ENCODE assay signal across 16 mouse cellular contexts in the genomic region with DNA sequence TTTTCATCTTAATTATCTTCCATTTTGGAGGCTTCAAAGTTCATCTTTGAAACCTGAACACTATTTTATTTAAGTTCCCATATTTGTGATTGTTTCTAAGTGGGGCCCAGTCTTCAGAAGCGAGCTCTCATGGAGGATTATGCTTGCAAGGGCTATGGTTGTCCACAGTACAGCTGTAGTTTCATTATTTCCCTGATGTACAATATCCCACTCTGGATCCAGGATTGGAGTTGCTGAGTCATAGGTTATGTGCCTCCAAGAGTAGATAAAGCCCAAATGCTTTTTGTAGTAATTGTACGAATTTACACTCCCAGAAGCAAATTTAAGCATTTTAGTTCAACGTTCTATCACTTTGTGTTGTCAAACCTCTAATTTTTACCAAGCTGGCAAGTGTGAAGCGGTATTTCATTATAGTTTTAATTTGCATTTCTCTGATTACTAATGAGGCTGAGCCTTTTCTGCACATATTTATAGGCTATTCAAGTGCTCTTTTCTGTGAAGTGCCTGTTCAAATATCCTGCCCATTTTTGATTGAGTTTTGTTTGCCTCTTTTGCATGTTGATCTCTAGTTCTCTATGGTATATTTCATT.
"Had no signal": no experiment of that assay in that cellular context is flagged by ENCODE, and none has a peak within 500 bp of the region (broad histone marks: within the 10 kb centered on the region; RNA-seq: fewer than 3 reads in every experiment).

No protein-coding gene starts in this region.

- H3K36me3 ChIP-seq: limb, embryonic 12.5 days; liver, embryonic 13.5 days; lung, embryonic 15.5 days; midbrain, embryonic 13.5 days; neural tube, embryonic 13.5 days; stomach, embryonic 15.5 days had no signal

- H3K4me2 ChIP-seq: limb, embryonic 12.5 days; liver, embryonic 13.5 days; lung, embryonic 15.5 days; midbrain, embryonic 13.5 days; neural tube, embryonic 13.5 days; stomach, embryonic 15.5 days had no signal

- H3K9me3 ChIP-seq: limb, embryonic 12.5 days; liver, embryonic 13.5 days; lung, embryonic 15.5 days; midbrain, embryonic 13.5 days; neural tube, embryonic 13.5 days; stomach, embryonic 15.5 days had no signal

- H3K27ac ChIP-seq: kidney, postnatal 0 days; layer of hippocampus, adult 2 months; limb, embryonic 12.5 days; liver, embryonic 13.5 days; lung, embryonic 15.5 days; midbrain, embryonic 13.5 days; neural tube, embryonic 13.5 days; stomach, embryonic 15.5 days had no signal

- H3K4me3 ChIP-seq: layer of hippocampus, adult 2 months; limb, embryonic 12.5 days; liver, embryonic 13.5 days; lung, embryonic 15.5 days; midbrain, embryonic 13.5 days; neural tube, embryonic 13.5 days; stomach, embryonic 15.5 days had no signal

- H3K27me3 ChIP-seq: limb, embryonic 12.5 days; liver, embryonic 13.5 days; lung, embryonic 15.5 days; midbrain, embryonic 13.5 days; neural tube, embryonic 13.5 days; stomach, embryonic 15.5 days had no signal

- ATAC-seq: liver, postnatal 0 days; midbrain, embryonic 13.5 days had no signal

- DNase-seq: kidney, adult 9 months; kidney, postnatal 4 days; liver; liver, embryonic 13.5 days; liver, postnatal 0 days; lung, postnatal 14 days; retina, postnatal 1 day; right cerebral cortex, postnatal 14 days; thymus, postnatal 4 days had no signal

- H3K9ac ChIP-seq: limb, embryonic 12.5 days; liver, embryonic 13.5 days; liver, postnatal 0 days; lung, embryonic 15.5 days; midbrain, embryonic 13.5 days; neural tube, embryonic 13.5 days; stomach, embryonic 15.5 days had no signal

- H3K4me1 ChIP-seq: limb, embryonic 12.5 days; liver, embryonic 13.5 days; lung, embryonic 15.5 days; midbrain, embryonic 13.5 days; neural tube, embryonic 13.5 days; stomach, embryonic 15.5 days had no signal
